Mouse (Mus musculus) gastrocnemius, postnatal 10 days (tissue): ENCODE measurements at regions not wholly inside any gene's neighbourhood (a gene's known extent, or its start where the extent isn't known, plus 50 kb on each side); places are given as distances from the start of the nearest gene placed in this dataset.
A peak's percentile ranks its signal among the peaks of the same experiment; 100 is the strongest.

Experiments used
- DNase-seq: peaks from one replicate; pipeline ENCODE4 v3.0.0; 2021; ENCODE audit warnings: mixed read lengths

GRCm38 (mm10) chr11:64655162-64655561 is 218.7 kb upstream of the F930015N05Rik start:
- DNase-seq, result no peak

GRCm38 (mm10) chr11:64663166-64663565 is 226.7 kb upstream of the F930015N05Rik start:
- DNase-seq, result no peak

- DNase-seq, result no peak
Observed at GRCm38 (mm10) chr11:64667010-64667409, 230.6 kb upstream of the F930015N05Rik start.

- DNase-seq, result no peak
Observed at GRCm38 (mm10) chr11:64667521-64667920, 231.1 kb upstream of the F930015N05Rik start.

- no peak for DNase-seq
Observed at GRCm38 (mm10) chr11:64671898-64672297, 235.4 kb upstream of the F930015N05Rik start.

- no peak for DNase-seq
Observed at GRCm38 (mm10) chr11:64673546-64673945, 237.1 kb upstream of the F930015N05Rik start.

GRCm38 (mm10) chr11:64703776-64704175 is 267.3 kb upstream of the F930015N05Rik start:
- DNase-seq, result no peak

- no peak for DNase-seq
Observed at GRCm38 (mm10) chr11:64711801-64712200, 267.0 kb upstream of the Elac2 start.

- no peak for DNase-seq
Observed at GRCm38 (mm10) chr11:64715182-64715581, 263.7 kb upstream of the Elac2 start.

GRCm38 (mm10) chr11:64718316-64719085 is 260.3 kb upstream of the Elac2 start:
- peak; percentile 84 for DNase-seq

- no peak for DNase-seq
Observed at GRCm38 (mm10) chr11:64726249-64726648, 252.6 kb upstream of the Elac2 start.

GRCm38 (mm10) chr11:64727841-64728421 is 250.9 kb upstream of the Elac2 start:
- DNase-seq, result no peak

GRCm38 (mm10) chr11:64738948-64739347 is 239.9 kb upstream of the Elac2 start:
- DNase-seq, result no peak

GRCm38 (mm10) chr11:64743753-64744152 is 235.1 kb upstream of the Elac2 start:
- no peak for DNase-seq

GRCm38 (mm10) chr11:64746146-64746545 is 232.7 kb upstream of the Elac2 start:
- no peak for DNase-seq

- no peak for DNase-seq
Observed at GRCm38 (mm10) chr11:64749976-64750375, 228.9 kb upstream of the Elac2 start.

GRCm38 (mm10) chr11:64752299-64752698 is 226.5 kb upstream of the Elac2 start:
- no peak for DNase-seq

GRCm38 (mm10) chr11:64752816-64753215 is 226.0 kb upstream of the Elac2 start:
- DNase-seq, result no peak

- no peak for DNase-seq
Observed at GRCm38 (mm10) chr11:64754076-64754475, 224.8 kb upstream of the Elac2 start.

GRCm38 (mm10) chr11:64755563-64755962 is 223.3 kb upstream of the Elac2 start:
- DNase-seq, result no peak

- DNase-seq, result no peak
Observed at GRCm38 (mm10) chr11:64760626-64761025, 218.2 kb upstream of the Elac2 start.

- no peak for DNase-seq
Observed at GRCm38 (mm10) chr11:64762755-64763154, 216.1 kb upstream of the Elac2 start.

- DNase-seq, result no peak
Observed at GRCm38 (mm10) chr11:64764056-64764455, 214.8 kb upstream of the Elac2 start.

- DNase-seq, result peak; percentile 14
Observed at GRCm38 (mm10) chr11:64776691-64777090, 202.1 kb upstream of the Elac2 start.
